Mouse (Mus musculus): Measurements from ENCODE around the gene Nudt8. TPM values are rescaled to one million over a fixed set of nuclear protein-coding genes. Genes with fewer than 3 reads are reported as not detected.
"Not testable (repeated sequence)": the region's sequence is repeated elsewhere in the genome, so short reads cannot be mapped to it uniquely, and the experiment has no call there.

Gene Nudt8
- polyA plus RNA-seq (2012; rRNA removed) = 16.4 and 17.5 TPM in 2 replicates

DNA sequence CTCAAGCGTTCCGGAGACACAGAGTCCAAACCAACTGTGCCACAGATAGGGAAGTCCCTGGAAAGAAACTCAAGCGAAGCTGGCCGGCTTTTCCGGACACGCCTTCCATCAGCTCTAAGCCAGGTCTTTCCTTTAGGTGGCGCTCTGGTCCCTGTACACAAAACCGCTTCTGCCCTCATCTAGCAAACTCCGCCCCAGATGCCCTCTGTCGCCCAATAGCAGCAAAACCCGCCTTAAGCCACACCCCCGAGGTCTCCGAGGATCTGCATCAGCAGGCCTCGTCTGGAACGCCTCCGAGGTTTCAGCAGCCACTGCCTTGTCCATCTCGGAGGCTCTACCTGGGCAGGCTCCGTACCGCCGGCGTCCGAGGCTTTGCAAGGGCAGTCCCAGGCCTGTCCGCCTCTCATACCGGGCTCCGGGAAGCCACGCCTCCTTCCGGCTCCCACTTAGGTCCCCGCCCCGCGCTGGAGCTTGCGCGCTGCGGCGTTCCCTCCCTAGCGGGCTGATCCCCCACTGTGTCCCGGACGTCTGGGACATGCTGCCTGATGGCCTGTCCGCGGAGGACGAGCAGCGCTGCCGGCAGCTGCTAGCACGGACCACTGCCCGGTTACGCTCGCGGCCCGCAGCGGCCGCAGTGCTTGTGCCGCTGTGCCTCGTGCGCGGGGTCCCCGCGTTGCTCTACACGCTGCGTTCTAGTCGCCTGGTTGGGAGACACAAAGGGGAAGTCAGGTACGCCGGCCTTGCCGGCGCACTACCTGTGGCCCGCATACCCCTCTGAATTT lies at the start of gene Nudt8, which contains the start of gene Gm49405:
Gene Nudt8 (plus strand): TSS at position 462 of the 782 bp plus-strand sequence.
Gene Gm49405 (plus strand): TSS at position 508 of the 782 bp plus-strand sequence.
- TF ChIP-seq CTCF (IDR thresholded peaks at IDR 0.05; ENCODE audit: borderline replicate concordance, extremely low read depth, insufficient read depth, insufficient read length) = peak; percentile 89
- TF ChIP-seq POLR2A (IDR thresholded peaks at IDR 0.05; ENCODE audit: borderline replicate concordance, extremely low read depth, insufficient read depth, insufficient read length, poor library complexity, severe bottlenecking) = peak; percentile 77

DNA sequence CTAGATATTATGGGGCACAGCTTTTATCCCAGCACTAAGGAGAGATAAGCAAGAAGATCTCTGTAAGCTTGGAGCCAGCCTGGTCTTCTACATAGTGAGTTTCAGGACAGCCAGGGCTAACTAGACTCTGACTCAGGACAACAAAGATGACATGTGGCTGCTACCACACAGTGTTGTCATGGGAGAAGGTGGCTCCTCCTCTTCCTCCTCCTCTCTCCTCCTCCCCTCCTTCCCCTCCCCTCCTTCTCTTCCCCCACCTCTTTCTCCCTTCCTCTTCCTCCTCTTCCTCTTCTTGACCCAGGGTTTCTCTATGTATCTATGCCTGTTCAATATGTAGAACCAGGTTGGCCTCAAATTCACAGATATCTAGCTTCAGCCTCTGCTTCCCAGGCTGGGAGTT lies 48.9 kb upstream of the Nudt8 start:
- TF ChIP-seq POLR2A (IDR thresholded peaks at IDR 0.05; ENCODE audit: borderline replicate concordance, extremely low read depth, insufficient read depth, insufficient read length, poor library complexity, severe bottlenecking) (no peak), CTCF (IDR thresholded peaks at IDR 0.05; ENCODE audit: borderline replicate concordance, extremely low read depth, insufficient read depth, insufficient read length) (no peak)
- DNase-seq (ENCODE audit: low read depth) = no peak

More for the DNA sequence above, at the start of gene Nudt8, which contains the start of gene Gm49405:
- DNase-seq (ENCODE audit: low read depth) = peak; percentile 99

DNA sequence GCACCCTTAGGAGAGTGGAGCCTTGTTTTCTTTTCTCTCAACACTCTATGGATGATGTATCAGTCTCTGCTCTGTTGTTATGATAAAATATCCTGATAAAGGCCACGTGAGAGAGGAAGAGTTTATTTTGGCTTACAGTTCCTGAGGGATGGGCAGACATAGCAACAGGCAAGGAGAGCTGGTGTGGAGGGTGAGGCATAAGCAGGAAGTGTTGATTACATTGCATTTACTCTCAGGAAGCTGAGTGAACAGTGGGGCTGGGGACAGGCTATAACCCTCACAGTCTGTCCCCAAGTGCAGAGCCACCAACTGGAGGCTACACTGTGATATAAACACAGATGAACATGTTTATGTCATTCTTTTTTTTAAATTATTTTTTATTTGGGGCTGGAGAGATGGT lies 48.3 kb upstream of the Nudt8 start:
- TF ChIP-seq POLR2A (IDR thresholded peaks at IDR 0.05; ENCODE audit: borderline replicate concordance, extremely low read depth, insufficient read depth, insufficient read length, poor library complexity, severe bottlenecking) (no peak), CTCF (IDR thresholded peaks at IDR 0.05; ENCODE audit: borderline replicate concordance, extremely low read depth, insufficient read depth, insufficient read length) (no peak)
- no peak for DNase-seq (ENCODE audit: low read depth)

DNA sequence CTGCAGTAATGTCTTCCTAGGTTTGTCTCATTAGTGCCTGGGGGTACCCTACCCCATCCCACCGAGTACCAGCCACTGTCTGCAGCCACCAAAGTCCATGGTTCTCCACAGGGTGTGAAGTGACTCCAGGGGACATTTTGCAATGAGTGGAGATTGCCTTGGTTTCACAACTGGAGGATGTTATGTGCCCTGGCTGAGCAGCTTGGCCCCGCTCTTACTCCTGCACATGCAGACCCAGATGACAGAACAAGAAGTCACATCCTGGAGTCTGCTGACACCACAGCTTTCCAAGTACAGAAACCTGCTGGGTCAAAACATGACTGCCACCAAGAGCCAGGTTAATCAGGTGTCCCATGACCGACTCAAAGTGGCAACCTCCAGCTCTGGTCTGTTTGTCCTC lies 45.3 kb upstream of the Nudt8 start:
- TF ChIP-seq POLR2A (IDR thresholded peaks at IDR 0.05; ENCODE audit: borderline replicate concordance, extremely low read depth, insufficient read depth, insufficient read length, poor library complexity, severe bottlenecking) (no peak), CTCF (IDR thresholded peaks at IDR 0.05; ENCODE audit: borderline replicate concordance, extremely low read depth, insufficient read depth, insufficient read length) (no peak)
- DNase-seq (ENCODE audit: low read depth) = no peak

DNA sequence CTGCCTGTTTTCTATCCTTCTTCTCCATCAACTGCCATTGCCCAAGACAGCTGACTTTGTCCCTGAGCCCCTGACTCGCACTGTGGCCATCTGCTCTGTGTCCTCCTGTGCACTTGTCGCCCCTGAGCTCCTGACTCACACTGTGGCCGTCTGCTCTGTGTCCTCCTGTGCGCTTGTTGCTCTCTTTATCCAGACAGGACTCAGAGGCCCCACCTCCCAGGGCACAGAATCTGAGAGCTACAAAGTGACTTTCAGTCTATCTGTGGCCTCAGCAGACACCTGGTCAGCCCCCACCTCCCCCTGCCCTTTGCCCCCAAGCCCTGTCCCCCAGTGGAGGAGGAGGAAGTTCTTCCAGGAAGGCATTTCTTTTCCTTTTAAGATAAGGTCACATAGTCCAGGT lies 44.6 kb upstream of the Nudt8 start:
- no peak for DNase-seq (ENCODE audit: low read depth)
- no peak for TF ChIP-seq POLR2A (IDR thresholded peaks at IDR 0.05; ENCODE audit: borderline replicate concordance, extremely low read depth, insufficient read depth, insufficient read length, poor library complexity, severe bottlenecking)

DNA sequence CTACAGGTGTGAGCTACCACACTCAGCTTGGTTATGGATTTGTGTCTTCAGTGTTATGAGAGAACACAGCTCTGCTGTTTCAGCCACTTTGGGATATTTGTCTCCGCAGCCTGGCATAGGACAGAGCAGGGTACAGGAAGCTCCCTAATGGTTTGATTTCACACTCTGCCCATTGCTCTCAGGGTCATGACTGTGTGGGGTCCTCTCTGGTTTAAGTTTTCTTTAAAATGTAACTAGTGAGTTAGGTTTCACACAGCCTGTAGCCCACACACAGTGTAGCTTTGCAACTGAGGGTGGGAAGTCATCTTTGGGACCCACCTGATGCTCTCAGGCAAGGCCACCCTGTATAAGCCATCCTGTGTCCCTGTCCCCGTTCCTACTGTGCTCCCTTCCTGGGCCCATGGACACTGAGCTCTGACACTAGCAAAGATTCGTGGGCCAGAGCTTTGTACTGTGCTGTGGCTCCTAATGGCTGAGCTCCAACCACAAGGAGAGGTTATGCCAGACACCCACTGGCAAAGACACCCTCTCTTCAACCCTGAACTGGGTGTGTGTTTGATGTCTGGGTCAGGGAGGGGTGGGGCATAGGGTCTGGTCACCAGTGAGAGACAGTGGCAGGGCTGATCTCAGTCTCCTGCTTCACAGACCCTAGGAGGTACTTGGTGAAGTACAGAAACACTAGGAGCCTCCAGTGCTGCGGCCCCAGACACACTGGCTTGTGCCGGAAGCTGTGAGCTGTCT lies 42.9 kb upstream of the Nudt8 start:
- not testable (repeated sequence) for DNase-seq (ENCODE audit: low read depth)

DNA sequence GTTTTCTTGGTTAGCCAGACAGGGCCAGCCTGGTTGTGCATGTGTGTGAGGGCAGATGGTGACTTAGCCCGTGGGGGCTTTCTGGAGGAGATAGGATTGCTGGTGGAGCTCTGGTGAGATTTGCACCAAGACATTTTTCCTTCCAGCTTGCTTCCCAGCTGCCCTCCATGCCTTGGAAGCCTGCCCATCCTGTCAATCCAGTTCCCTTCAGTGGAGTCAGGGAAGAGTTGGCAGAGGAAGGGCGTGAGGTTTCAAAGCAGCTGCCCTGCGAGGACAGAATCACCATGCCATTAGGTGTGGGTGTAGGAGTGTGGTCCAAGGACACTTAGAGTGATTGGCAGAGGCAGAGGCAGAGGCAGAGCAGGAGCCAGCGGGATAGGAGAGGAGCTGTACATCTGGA lies 41.9 kb upstream of the Nudt8 start, which contains the start of gene Aldh3b3:
Gene Aldh3b3 (plus strand): TSS at position 176 of the 400 bp plus-strand sequence.
- no peak for TF ChIP-seq POLR2A (IDR thresholded peaks at IDR 0.05; ENCODE audit: borderline replicate concordance, extremely low read depth, insufficient read depth, insufficient read length, poor library complexity, severe bottlenecking)
- TF ChIP-seq CTCF (IDR thresholded peaks at IDR 0.05; ENCODE audit: borderline replicate concordance, extremely low read depth, insufficient read depth, insufficient read length) = no peak
- peak; percentile 62 for DNase-seq (ENCODE audit: low read depth)

DNA sequence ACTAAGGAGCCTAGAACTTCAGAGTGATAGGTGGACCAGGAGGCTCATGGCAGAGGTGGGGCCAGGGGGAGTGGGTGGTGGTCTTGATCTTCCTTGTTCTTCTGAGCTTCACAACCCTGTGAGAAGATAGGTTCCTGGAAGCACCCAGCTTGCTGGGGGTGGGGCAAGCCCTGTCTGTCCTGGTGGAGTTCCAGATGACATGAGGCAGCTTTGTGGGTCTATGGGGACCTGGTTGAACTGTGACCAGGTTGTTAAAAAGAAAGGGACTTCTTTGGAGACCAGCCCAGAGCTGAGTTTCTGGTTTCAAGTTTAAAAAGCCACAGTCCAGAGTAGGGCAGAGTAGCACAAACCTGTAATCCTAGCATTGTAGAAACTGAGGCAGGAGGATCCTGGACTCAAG lies 41.4 kb upstream of the Nudt8 start:
- DNase-seq (ENCODE audit: low read depth) = no peak
- TF ChIP-seq CTCF (IDR thresholded peaks at IDR 0.05; ENCODE audit: borderline replicate concordance, extremely low read depth, insufficient read depth, insufficient read length) (no peak), POLR2A (IDR thresholded peaks at IDR 0.05; ENCODE audit: borderline replicate concordance, extremely low read depth, insufficient read depth, insufficient read length, poor library complexity, severe bottlenecking) (no peak)

DNA sequence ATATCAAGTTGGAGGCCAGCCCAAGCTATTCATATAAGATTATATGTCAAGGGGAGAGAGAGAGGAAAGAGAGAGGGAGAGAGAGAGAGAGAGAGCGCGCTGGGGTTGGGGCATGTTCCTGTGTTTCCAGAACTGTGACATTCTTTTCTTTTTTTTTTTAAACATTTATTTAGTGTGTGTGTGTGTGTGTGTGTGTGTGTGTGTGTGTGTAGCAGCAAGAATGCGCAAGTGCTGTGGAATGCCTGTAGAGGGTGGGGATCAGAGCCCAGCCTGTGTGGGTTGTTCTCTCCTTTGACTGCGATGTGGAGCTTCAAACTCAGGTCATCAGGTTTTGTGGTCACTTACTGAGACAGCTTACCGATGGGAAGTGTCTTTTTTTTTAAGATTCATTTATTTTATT lies 40.2 kb upstream of the Nudt8 start:
- DNase-seq (ENCODE audit: low read depth) = no peak
- TF ChIP-seq POLR2A (IDR thresholded peaks at IDR 0.05; ENCODE audit: borderline replicate concordance, extremely low read depth, insufficient read depth, insufficient read length, poor library complexity, severe bottlenecking) (no peak), CTCF (IDR thresholded peaks at IDR 0.05; ENCODE audit: borderline replicate concordance, extremely low read depth, insufficient read depth, insufficient read length) (no peak)

DNA sequence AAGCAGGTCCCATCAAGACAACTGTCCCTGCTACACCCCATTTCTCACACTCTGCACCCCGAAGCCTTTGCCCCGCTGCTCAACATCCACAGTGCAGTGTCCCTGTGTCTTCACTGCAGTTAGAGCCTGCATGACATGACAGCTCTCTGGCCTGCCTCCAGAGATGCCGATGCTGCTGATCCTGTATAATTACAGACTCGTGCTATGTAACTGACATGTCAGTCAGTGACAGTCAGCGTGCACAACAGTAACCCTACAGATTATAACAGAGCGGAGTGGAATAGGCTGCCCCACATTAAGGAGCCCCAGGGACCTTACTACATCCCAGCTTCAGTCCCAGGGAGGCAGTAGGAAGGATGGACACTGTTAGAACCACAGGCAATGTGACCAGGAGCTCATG lies 38.6 kb upstream of the Nudt8 start:
- DNase-seq (ENCODE audit: low read depth) = not testable (repeated sequence)

DNA sequence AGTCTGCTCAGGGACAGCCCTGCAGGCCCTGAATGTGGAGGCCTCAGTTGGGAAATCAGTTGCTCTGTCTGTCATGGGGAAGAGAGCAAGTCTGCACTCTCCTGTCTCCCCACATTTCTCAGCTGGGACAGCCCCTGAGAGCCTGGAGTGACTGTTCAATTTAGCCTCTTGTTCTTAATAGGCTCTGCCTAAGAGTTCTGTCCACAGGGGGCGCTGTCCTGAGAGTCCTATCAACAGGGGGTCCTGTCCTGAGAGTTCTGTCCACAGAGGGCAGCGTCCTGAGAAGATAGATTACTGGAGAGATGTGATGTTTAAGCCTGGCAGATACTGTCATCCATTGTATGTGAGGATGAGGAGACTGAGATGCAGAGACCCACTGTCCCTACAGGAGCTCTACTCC lies 37.9 kb upstream of the Nudt8 start:
- peak; percentile 13; the same call in 1 of the 2 replicates for TF ChIP-seq CTCF (IDR thresholded peaks at IDR 0.05; ENCODE audit: borderline replicate concordance, extremely low read depth, insufficient read depth, insufficient read length)
- TF ChIP-seq POLR2A (IDR thresholded peaks at IDR 0.05; ENCODE audit: borderline replicate concordance, extremely low read depth, insufficient read depth, insufficient read length, poor library complexity, severe bottlenecking) = no peak
- DNase-seq (ENCODE audit: low read depth) = no peak

DNA sequence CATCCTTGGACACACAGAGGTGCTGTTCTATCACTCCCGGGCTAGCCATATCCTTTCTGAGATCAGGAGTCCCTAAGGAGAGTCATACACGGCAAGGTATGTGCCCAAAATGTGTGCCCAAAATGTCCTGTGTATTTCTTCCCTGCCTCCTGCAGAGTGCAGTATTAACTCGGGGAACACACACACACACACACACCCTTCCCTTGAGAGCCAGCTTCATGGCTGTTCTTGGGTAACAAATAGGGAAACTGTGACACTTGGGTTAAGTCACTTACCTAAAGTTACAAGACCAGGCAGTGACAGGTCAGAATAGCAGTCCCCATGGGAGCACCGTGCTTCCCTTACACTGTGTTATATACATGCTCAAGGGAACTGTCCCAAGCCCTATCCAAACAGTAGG lies 36.4 kb upstream of the Nudt8 start:
- TF ChIP-seq CTCF (IDR thresholded peaks at IDR 0.05; ENCODE audit: borderline replicate concordance, extremely low read depth, insufficient read depth, insufficient read length) (no peak), POLR2A (IDR thresholded peaks at IDR 0.05; ENCODE audit: borderline replicate concordance, extremely low read depth, insufficient read depth, insufficient read length, poor library complexity, severe bottlenecking) (no peak)
- no peak for DNase-seq (ENCODE audit: low read depth)
